Mouse (Mus musculus) Patski (cell line): ENCODE results near the gene Nlk. TPM values are rescaled to one million over a fixed set of nuclear protein-coding genes. Genes with fewer than 3 reads are reported as not detected.
"Not testable (repeated sequence)": the region's sequence is repeated elsewhere in the genome, so short reads cannot be mapped to it uniquely, and the experiment has no call there.

Experiments used
- ATAC-seq: fragments of 100-300 bp; one replicate; pipeline ENCODE4 v1.8.0; 2021
- CTCF ChIA-PET: fragments of 350-600 bp; sonication (Branson Sonifier 250); formaldehyde crosslinking; loops from one replicate; lab custom pipeline; 2022; ENCODE audit warnings: inconsistent platforms; lab: Charles Lee
- POLR2A ChIA-PET: fragments of 350-600 bp; sonication (Branson Sonifier 250); formaldehyde crosslinking; loops from one replicate; lab custom pipeline; 2022; ENCODE audit warnings: antibody characterized with exemption, inconsistent platforms; lab: Charles Lee
- DNase-seq: peaks from one replicate; pipeline ENCODE4 v3.0.0-alpha.2; 2011; ENCODE audit warnings: low read depth, low spot score
- H3K27me3 ChIP-seq: fragments of 371-371 bp; one replicate; pipeline ENCODE4 v1.5.1; 2021
- CTCF ChIP-seq: fragments of 100-300 bp; IDR thresholded peaks from one replicate; pipeline ENCODE4 v1.5.1; 2021
- in situ Hi-C: fragments of 300-500 bp; cut with MboI; formaldehyde crosslinking; loops from 3 replicates; pipeline ENCODE4 v1.11.1; 2018; ENCODE audit warnings: low pct_unique_long_range_greater_than_20kb, mixed read lengths
- polyA plus RNA-seq: library from polyadenylated mRNA; unstranded; gene quantifications from one replicate; pipeline ENCODE4 v1.2.3, GENCODE M21; 2021

The Nlk gene
- polyA plus RNA-seq, 1 experiment from 2014 or later = 22.7 TPM

- ATAC-seq (peak; percentile 7), DNase-seq (no peak)
- POLR2A ChIA-PET = interaction anchor here (0.9 kb wide), 1 partner anchor 9 kb away, joined by 3 read pairs; no protein-coding TSS in a partner anchor
- CTCF ChIA-PET = no interaction called here
- in situ Hi-C loops = no loop called here
- TF ChIP-seq CTCF = no peak
- H3K27me3 ChIP-seq = no peaks in the 10 kb centered on the region
Measured at GRCm38 (mm10) chr11:78536690-78537084, 160.5 kb downstream of the Nlk start.

- in situ Hi-C loops = no loop called here
- DNase-seq (peak; percentile 94), ATAC-seq (peak; percentile 92)
- H3K27me3 ChIP-seq = no peaks in the 10 kb centered on the region
- ChIA-PET CTCF (interaction anchor here (1.6 to 1.7 kb wide), 2 partner anchors 11 to 14 kb away, joined by 6 to 10 read pairs; no protein-coding TSS in a partner anchor), POLR2A (interaction anchor here (0.9 kb wide), 1 partner anchor 10 kb away, joined by 3 read pairs; no protein-coding TSS in a partner anchor)
- no peak for TF ChIP-seq CTCF
Measured at GRCm38 (mm10) chr11:78536080-78536689, 161.0 kb downstream of the Nlk start, which contains the start of the genes Tnfaip1 and Ift20. TSS of gene Tnfaip1 (minus strand) at chr11:78536332. TSS of gene Ift20 (plus strand) at chr11:78536361.

- CTCF ChIA-PET = interaction anchor here (1.3 to 1.7 kb wide), 3 partner anchors 11 to 136 kb away, joined by 4 to 10 read pairs (median 6); no protein-coding TSS in a partner anchor
- DNase-seq = no peak
- in situ Hi-C loops = no loop called here
- no peak for ATAC-seq
- no peaks in the 10 kb centered on the region for H3K27me3 ChIP-seq
- no peak for TF ChIP-seq CTCF
- POLR2A ChIA-PET = no interaction called here
Measured at GRCm38 (mm10) chr11:78535376-78536079, 161.6 kb downstream of the Nlk start.

GRCm38 (mm10) chr11:78534516-78534915, 162.7 kb downstream of the Nlk start:
- DNase-seq (no peak), ATAC-seq (no peak)
- CTCF ChIA-PET = interaction anchor here (1.3 to 1.7 kb wide), 3 partner anchors 10 to 135 kb away, joined by 4 to 10 read pairs (median 6); no protein-coding TSS in a partner anchor
- POLR2A ChIA-PET = no interaction called here
- in situ Hi-C loops = no loop called here
- no peaks in the 10 kb centered on the region for H3K27me3 ChIP-seq
- TF ChIP-seq CTCF = no peak

- DNase-seq, ATAC-seq, POLR2A ChIA-PET, CTCF ChIA-PET, H3K27me3 ChIP-seq, in situ Hi-C loops: not testable (repeated sequence)
Measured at GRCm38 (mm10) chr11:78531515-78531914, 165.7 kb downstream of the Nlk start.

GRCm38 (mm10) chr11:78531046-78531445, 166.1 kb downstream of the Nlk start:
- POLR2A ChIA-PET = no interaction called here
- no peak for TF ChIP-seq CTCF
- in situ Hi-C loops = no loop called here
- DNase-seq (no peak), ATAC-seq (no peak)
- CTCF ChIA-PET = no interaction called here
- no peaks in the 10 kb centered on the region for H3K27me3 ChIP-seq

GRCm38 (mm10) chr11:78530001-78530400, 167.2 kb downstream of the Nlk start:
- DNase-seq = no peak
- ChIA-PET POLR2A (no interaction called here), CTCF (no interaction called here)
- no peak for TF ChIP-seq CTCF
- ATAC-seq = no peak
- in situ Hi-C loops = no loop called here
- H3K27me3 ChIP-seq = no peaks in the 10 kb centered on the region

GRCm38 (mm10) chr11:78528714-78529113, 168.5 kb downstream of the Nlk start:
- ChIA-PET CTCF (no interaction called here), POLR2A (no interaction called here)
- ATAC-seq = no peak
- TF ChIP-seq CTCF = no peak
- in situ Hi-C loops = no loop called here
- DNase-seq = no peak
- no peaks in the 10 kb centered on the region for H3K27me3 ChIP-seq

- ChIA-PET POLR2A (interaction anchor here (0.5 to 1.1 kb wide), 3 partner anchors 15 to 325 kb away, joined by 3 to 4 read pairs (median 3); no protein-coding TSS in a partner anchor), CTCF (interaction anchor here (1.1 kb wide), 1 partner anchor 11 kb away, joined by 6 read pairs; the partner anchor contains the start of genes Ift20 and Tnfaip1)
- TF ChIP-seq CTCF = no peak
- ATAC-seq (no peak), DNase-seq (no peak)
- in situ Hi-C loops = no loop called here
- no peaks in the 10 kb centered on the region for H3K27me3 ChIP-seq
Measured at GRCm38 (mm10) chr11:78524838-78525237, 172.3 kb downstream of the Nlk start.

GRCm38 (mm10) chr11:78523241-78523955, 173.8 kb downstream of the Nlk start:
- DNase-seq = no peak
- in situ Hi-C loops = no loop called here
- POLR2A ChIA-PET = interaction anchor here (0.6 kb wide), 1 partner anchor 18 kb away, joined by 9 read pairs; no protein-coding TSS in a partner anchor

More at GRCm38 (mm10) chr11:78523241-78523955, 173.8 kb downstream of the Nlk start:
- H3K27me3 ChIP-seq = no peaks in the 10 kb centered on the region
- CTCF ChIA-PET = interaction anchor here (1.5 to 1.8 kb wide), 2 partner anchors 10 to 12 kb away, joined by 4 to 10 read pairs; no protein-coding TSS in a partner anchor
- no peak for TF ChIP-seq CTCF
- no peak for ATAC-seq
